Mouse (Mus musculus) WW6 (cell line): Measurements from ENCODE around the gene Xlr5a.
A peak's percentile ranks its signal among the peaks of the same experiment; 100 is the strongest.
"Not testable (repeated sequence)": the region's sequence is repeated elsewhere in the genome, so short reads cannot be mapped to it uniquely, and the experiment has no call there.

Source experiments
- DNase-seq: peaks from one replicate; pipeline ENCODE4 v3.0.0-alpha.2; 2013; ENCODE audit warnings: low read depth, low spot score

Gene Xlr5a

DNA sequence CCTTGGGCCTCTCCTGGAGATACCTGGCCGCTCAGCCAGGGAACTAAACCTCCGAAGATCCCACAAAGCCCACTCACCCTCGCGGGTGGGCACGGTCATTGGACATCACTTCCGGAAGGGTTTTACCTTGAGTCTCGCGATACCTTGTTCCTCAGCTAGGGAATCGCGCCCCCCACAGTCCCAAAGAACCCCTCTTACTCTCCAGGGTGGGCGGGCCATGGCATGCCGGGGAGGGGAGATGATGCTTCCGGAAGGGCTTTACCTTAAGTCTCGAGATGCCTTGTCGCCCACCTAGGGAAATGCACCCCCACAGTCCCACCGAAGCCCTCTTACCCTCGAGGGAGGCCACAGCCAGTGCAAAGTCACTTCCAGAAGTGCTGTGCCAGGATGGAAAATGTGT is at the start of gene Xlr5a, which contains the start of gene Xlr5c:
Xlr5a (minus strand) TSS at position 101 of the 400 bp plus-strand sequence.
Xlr5c (minus strand) TSS at position 101 of the 400 bp plus-strand sequence.
- DNase-seq = not testable (repeated sequence)

DNA sequence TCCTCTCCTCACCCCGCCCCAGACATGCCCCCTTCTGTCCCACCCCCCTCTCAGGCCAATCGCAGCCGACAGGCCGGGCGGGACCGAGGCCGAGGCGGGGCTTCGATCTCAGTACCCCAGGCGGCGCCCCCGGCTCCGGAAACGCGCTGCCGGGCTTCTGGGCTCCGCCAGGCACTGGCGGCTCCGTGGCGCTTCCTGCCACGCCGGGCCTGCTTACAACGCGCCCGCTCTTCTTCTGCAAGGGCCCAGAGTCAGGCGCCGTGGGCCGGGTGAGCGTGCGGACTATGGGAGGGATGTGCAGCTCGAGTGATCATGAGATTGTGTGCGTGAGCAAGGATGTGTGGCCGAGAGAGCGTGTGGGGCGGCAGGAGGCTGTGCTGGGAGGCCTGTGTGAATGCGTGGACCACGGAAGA is 49.7 kb upstream of the Xlr5a start, which contains the start of gene Zfp275:
Zfp275 (plus strand) TSS at position 139 of the 413 bp plus-strand sequence.
- peak; percentile 47 for DNase-seq

DNA sequence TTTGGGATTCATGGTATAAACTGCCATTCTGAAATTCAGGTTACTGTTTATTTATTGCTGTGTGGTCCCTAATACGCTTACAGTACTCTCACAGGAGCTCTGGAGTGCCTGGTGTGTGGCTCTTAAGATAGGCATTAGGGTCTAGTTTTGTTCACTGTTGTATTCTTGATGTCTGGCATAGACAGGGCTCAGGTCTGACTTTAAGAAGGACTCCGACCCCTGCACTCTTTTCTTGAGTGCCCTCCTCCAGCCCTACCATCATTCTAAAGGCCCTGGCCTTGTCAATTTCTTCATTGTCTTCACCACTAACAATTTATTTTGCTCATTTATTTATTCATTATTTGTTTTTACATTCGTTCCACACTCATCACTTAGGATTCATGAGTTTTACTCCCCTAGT is 49.3 kb upstream of the Xlr5a start:
- no peak for DNase-seq

DNA sequence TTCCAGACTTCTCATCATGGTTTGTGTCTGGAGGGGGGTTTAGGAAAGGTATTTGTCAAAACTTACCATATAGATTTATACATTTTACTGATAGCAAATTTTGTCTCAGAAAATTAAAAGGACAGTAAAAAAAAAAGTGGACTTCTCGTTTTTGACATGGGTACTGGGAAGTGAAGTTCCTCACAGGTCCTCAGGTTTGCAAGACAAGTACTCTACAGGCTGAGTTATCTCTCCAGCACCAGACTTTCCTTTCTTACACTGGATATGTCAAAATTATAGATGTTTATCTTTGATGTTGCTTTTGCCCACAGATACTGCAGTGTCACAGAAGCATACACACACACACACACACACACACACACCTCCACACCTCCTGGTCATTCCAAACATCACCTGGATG is 48.7 kb upstream of the Xlr5a start:
- no peak for DNase-seq

DNA sequence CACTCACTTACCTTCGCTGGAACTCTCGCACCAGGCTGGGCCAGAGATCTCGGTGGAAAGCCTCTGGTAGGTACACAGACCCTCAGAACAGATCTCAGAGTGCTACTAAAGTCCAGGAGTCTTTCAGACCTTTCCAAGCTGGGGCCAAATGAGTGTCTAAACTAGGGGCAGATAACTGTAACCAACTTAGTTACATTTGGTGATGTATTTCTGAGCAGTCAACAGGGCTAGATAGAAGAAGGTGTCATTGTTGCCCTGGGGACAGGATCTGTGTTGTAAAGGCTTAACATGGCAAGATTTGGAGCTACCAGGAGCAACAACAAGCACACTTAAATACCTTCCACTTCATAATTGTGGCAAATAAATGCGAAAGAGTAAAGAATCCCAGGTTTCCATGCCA is 44.0 kb upstream of the Xlr5a start, which contains the start of gene Gm45015:
Gm45015 (minus strand) TSS at position 101 of the 400 bp plus-strand sequence.
- DNase-seq = no peak

DNA sequence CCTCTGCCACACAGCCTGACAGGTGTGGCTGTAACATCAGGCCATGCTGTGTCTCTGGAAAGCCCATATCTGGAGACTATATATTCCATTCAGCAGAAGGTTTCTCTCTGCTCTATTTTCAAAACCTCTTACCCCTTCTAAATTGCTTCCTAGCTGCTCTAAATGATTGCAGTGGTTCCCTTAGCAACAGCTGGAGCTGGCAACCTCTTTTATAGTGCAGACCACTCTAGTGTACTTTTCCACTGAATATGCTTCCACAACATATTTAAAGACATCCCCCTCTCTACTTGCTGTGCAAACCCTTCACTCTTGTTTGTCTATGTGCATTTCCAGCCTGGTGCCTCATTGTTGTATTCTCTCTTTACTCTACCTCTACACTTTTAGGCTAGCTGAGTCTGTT is 40.8 kb upstream of the Xlr5a start:
- DNase-seq = no peak

DNA sequence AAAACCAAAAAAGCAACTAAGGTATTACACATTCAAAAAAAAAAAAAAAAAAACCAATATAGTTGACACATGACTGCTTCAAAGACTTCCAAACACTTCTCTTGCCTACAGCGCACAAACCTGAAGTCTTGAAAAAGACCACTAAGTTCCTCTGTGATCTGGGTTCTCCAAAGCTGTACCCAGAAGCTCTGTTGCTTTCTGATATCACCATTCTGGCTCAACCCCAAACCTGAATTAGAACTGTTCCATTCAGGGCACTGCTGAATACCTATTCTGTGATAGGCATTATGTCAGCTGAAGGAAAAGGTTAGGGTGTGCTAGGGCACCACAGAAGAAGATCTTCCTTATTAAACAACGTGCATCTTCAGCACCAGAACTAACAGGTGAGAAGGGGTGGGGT is 34.4 kb upstream of the Xlr5a start:
- no peak for DNase-seq

GRCm38 (mm10) chrX:73321029-73321428 is 28.3 kb upstream of the Xlr5a start:
- DNase-seq = no peak

DNA sequence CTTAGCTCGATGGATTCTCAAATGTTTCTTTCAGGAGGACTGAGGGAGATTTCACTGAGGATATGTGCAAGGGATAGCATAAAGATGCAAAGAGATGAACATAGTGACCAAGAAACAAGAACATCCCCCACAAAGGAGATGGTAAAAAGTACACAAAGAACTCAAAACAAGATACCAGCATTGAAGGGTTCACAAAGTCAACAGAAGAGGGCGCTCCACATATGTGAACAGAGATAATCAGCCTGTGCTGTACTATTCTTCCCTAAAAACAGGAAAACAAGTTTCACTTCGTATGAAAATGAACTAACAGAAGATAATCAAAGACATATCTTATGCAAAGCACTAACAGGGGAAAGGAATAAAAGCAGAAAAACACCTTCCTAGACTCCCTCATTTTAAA is 19.7 kb upstream of the Xlr5a start:
- peak; percentile 0 for DNase-seq

DNA sequence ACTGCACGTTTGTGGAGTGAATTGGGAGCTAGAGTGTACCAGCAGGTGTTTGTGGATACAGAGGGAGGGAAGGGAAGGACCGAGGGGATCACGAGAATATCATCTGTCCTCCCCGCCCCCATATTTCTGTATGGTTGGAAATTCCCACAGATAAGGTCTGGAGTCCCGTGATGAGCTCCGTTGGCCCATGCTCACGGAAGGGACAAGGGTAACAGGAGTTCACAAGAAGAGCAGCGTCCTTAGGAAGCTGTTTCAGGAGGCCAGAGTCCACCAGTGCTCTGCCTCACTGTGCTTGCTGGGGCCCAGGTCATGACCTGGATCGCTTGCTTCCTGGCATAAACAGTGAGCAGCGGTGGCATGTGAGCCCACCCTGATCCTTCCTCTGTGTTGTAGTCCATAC is 3.0 kb upstream of the Xlr5a start:
- DNase-seq = not testable (repeated sequence)

- not testable (repeated sequence) for DNase-seq
Measured at GRCm38 (mm10) chrX:73265270-73265669, 27.5 kb downstream of the Xlr5a start, which contains the start of gene Xlr3c. TSS of gene Xlr3c (minus strand) at chrX:73265390.

GRCm38 (mm10) chrX:73262428-73262827 is 30.3 kb downstream of the Xlr5a start:
- DNase-seq = not testable (repeated sequence)

- not testable (repeated sequence) for DNase-seq
Measured at GRCm38 (mm10) chrX:73242821-73243325, 49.9 kb downstream of the Xlr5a start, which contains the start of gene Xlr4c. TSS of gene Xlr4c (minus strand) at chrX:73243130.

- no peak for DNase-seq
Measured at GRCm38 (mm10) chrX:73229288-73229687, 63.5 kb downstream of the Xlr5a start.

DNA sequence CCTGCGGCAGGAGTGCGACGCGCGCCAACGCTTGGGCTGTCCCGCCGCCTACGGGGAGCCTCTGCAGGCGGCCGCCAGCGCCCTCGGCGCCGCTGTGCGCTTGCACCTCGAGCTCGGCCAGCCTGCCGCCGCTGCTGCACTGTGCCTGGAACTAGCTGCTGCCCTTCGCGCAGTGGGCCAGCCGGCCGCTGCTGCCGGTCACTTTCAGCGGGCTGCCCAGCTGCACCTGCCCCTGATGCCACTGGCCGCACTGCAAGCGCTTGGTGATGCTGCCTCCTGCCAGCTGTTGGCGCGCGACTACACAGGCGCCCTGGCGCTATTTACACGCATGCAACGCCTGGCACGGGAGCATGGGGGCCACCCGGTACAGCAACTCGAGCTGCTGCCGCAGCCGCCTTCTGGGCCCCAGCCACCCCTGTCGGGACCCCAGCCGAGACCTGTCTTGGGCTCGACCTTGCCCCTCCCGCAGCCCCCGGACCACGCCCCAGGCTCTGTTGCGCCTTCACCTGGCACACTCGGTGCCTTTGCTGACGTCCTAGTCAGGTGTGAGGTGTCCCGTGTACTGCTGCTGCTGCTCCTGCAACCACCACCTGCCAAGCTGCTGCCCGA is 64.1 kb downstream of the Xlr5a start:
- DNase-seq = no peak

- peak; percentile 24 for DNase-seq
Measured at GRCm38 (mm10) chrX:73227914-73228605, 64.7 kb downstream of the Xlr5a start, which contains the start of gene F8a. TSS of gene F8a (plus strand) at chrX:73228291.

DNA sequence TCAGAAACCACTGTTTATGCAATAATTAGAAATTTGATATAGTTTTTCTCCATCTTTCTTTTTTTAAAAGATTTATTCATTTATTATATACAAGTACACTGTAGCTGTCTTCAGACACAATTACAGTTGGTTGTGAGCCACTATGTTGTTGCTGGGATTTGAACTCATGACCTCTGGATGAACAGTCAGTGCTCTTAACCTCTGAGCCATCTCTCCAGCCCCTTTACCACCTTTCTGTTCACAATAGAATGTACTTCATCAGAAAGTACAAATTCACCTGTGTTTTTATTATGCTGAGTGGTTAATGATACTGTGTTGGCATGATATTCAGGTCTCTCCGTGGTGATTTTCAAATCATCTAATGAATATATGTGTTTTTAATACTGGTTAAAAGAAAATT is 67.4 kb downstream of the Xlr5a start:
- no peak for DNase-seq

DNA sequence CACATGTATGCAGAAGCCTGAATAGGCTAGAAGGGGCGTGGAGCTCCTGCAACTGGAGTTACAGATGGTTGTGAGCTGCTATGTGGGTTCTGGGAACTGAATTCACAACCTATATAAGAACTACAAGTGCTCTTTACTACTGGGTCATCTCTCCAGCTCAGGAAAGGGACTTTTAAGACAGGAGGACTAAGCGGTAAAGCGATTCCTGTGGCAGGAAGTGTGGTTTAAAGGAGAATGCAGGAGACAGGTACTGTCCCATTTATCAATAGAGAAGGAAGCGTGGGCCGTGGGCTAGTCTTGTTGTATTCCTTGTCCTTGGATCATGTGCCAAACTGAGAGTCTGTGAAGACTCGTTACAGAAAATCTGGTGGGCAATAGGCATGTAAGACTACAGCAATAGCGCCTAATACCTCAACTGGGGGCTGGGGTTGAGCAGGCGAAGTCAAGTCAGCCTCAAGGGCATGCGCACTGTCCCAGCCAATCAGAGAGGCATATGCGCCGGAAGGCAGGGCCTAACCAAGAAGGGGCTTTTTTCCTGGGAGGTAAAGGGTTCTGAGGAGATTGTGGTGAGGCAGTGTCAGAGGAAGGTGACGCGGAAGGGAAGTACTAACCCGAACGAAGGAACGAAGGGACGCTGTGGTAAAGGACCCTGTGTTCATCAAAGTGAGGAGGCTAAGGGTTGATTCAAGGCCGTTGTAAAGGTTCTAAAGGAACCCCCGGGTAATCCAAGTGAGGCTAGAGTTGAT is 78.8 kb downstream of the Xlr5a start, which contains the start of gene Xlr4b:
Xlr4b (plus strand) TSS at position 515 of the 746 bp plus-strand sequence.
- not testable (repeated sequence) for DNase-seq

GRCm38 (mm10) chrX:73191934-73192333 is 100.8 kb downstream of the Xlr5a start, which contains the start of gene Xlr3b:
TSS of gene Xlr3b (plus strand) at chrX:73192207.
- not testable (repeated sequence) for DNase-seq

- not testable (repeated sequence) for DNase-seq
Measured at GRCm38 (mm10) chrX:73176889-73177288, 115.9 kb downstream of the Xlr5a start, which contains the start of gene Spin2d. TSS of gene Spin2d (minus strand) at chrX:73176989.

DNA sequence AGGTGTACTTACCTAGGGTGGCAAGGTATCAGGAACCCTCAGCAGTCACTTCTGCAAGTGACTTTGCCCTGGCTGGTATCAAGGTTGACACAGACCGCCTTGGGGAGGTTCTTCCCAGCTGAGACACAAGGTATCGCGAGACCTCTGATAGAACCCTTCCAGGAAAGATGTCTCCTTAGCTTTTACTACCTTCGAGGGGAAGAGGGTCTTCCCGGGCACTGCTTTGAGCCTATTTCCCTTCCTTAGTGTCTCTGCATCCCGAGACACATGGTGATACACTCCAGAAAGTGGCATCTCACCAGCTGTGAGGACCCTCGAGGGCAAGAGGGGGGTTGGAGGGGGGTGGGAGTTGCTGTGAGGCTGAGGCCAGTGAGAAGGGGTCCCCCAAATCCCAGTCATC is 143.4 kb downstream of the Xlr5a start, which contains the start of gene DXBay18:
DXBay18 (minus strand) TSS at position 101 of the 400 bp plus-strand sequence.
- not testable (repeated sequence) for DNase-seq
